Mouse (Mus musculus) lung, embryonic 14.5 days (tissue): ENCODE measurements around the gene Nap1l4. TPM values are rescaled to one million over a fixed set of nuclear protein-coding genes. Genes with fewer than 3 reads are reported as not detected.

Experiments used
- ATAC-seq: fragments of 200-750 bp; cut with Nextera tagmentation; 2 replicates; pipeline ENCODE4 v1.8.0; 2017; ENCODE audit warnings: mild to moderate bottlenecking, moderate TSS enrichment, moderate library complexity; ENCODE audit not compliant: insufficient read depth
- DNase-seq: peaks from one replicate; pipeline ENCODE4 v3.0.0-alpha.2; 2015
- H3K27ac ChIP-seq: fragments of 300-500 bp; sonication (generic); 2 replicates; pipeline ENCODE4 v1.5.1; 2014; ENCODE audit warnings: low read depth, mild to moderate bottlenecking, moderate library complexity
- H3K27me3 ChIP-seq: fragments of 300-500 bp; sonication (generic); 2 replicates; pipeline ENCODE4 v1.6.1; 2014; ENCODE audit warnings: low read length, control low read depth; ENCODE audit not compliant: insufficient read depth
- H3K36me3 ChIP-seq: fragments of 300-500 bp; sonication (generic); 2 replicates; pipeline ENCODE4 v1.6.1; 2014; ENCODE audit warnings: control low read depth; ENCODE audit not compliant: insufficient read depth
- H3K4me1 ChIP-seq: fragments of 300-500 bp; sonication (generic); 2 replicates; pipeline ENCODE4 v1.6.1; 2014; ENCODE audit warnings: antibody characterized with exemption, control low read depth; ENCODE audit not compliant: insufficient read depth
- H3K4me2 ChIP-seq: fragments of 300-500 bp; sonication (generic); 2 replicates; pipeline ENCODE4 v1.6.1; 2014; ENCODE audit warnings: mild to moderate bottlenecking
- H3K4me3 ChIP-seq: fragments of 300-500 bp; sonication (generic); 2 replicates; pipeline ENCODE4 v1.5.1; 2014; ENCODE audit warnings: low read depth, low read length
- H3K9ac ChIP-seq: fragments of 300-500 bp; sonication (generic); 2 replicates; pipeline ENCODE4 v1.6.1; 2014
- H3K9me3 ChIP-seq: fragments of 300-500 bp; sonication (generic); 2 replicates; pipeline ENCODE4 v1.6.1; 2016; ENCODE audit warnings: low read depth, low read length, control low read depth
- CTCF ChIP-seq: IDR thresholded peaks from 2 replicates; pipeline ENCODE4 v1.5.1; 2016; ENCODE audit warnings: antibody characterized with exemption, low read depth
- WGBS: fragments of 180-500 bp; shearing (Covaris S2); extraction: QIAGEN DNeasy Blood & Tissue Kit; methylation state at CpG from one replicate; pipeline ENCODE4 v1.1.7; 2014; 5-methylcytosine and 5-hydroxymethylcytosine counted together
- polyA plus RNA-seq: library from polyadenylated mRNA; unstranded; fragments of >200 nt; fragmentation: Nextera tagmentation; extraction: Ambion mirVana; gene quantifications from 2 replicates; pipeline ENCODE4 v1.2.1, GENCODE M21; 2014

Gene Nap1l4
- polyA plus RNA-seq, 1 experiment from 2014 or later, result 141 TPM

- DNase-seq (peak; percentile 76), ATAC-seq (no peak)
Measured at GRCm38 (mm10) chr7:143506675-143507074, 42.2 kb downstream of the Nap1l4 start.

GRCm38 (mm10) chr7:143506271-143506670, 42.6 kb downstream of the Nap1l4 start:
- no peak overlapping the region for H3K4me3 ChIP-seq
- DNase-seq (no peak), ATAC-seq (no peak)
- peaks cover 30% of the 10 kb centered on the region for H3K27me3 ChIP-seq
- H3K4me2 ChIP-seq, result no peak overlapping the region
- peaks cover 4% of the 10 kb centered on the region; the same call in 1 of the 2 replicates for H3K4me1 ChIP-seq
- no peak overlapping the region for H3K9ac ChIP-seq
- WGBS, result 69% methylated on average over 7 of the region's 7 CpGs
- no peaks in the 10 kb centered on the region for H3K9me3 ChIP-seq
- no peak for TF ChIP-seq CTCF
- no peaks in the 10 kb centered on the region for H3K36me3 ChIP-seq
- H3K27ac ChIP-seq, result no peak overlapping the region

More at GRCm38 (mm10) chr7:143506675-143507074, 42.2 kb downstream of the Nap1l4 start:
- TF ChIP-seq CTCF, result peak; percentile 80
- no peaks in the 10 kb centered on the region for H3K36me3 ChIP-seq
- no peaks in the 10 kb centered on the region for H3K9me3 ChIP-seq
- H3K27ac ChIP-seq, result no peak overlapping the region
- no peak overlapping the region for H3K4me2 ChIP-seq
- WGBS, result 22% methylated on average over 7 of the region's 7 CpGs
- H3K9ac ChIP-seq, result no peak overlapping the region
- peaks cover 4% of the 10 kb centered on the region; the same call in 1 of the 2 replicates for H3K4me1 ChIP-seq
- no peak overlapping the region for H3K4me3 ChIP-seq
- H3K27me3 ChIP-seq, result peaks cover 25% of the 10 kb centered on the region

GRCm38 (mm10) chr7:143505823-143506222, 43.1 kb downstream of the Nap1l4 start:
- Histone ChIP-seq H3K9me3 (no peaks in the 10 kb centered on the region), H3K4me2 (no peak overlapping the region), H3K4me3 (no peak overlapping the region), H3K9ac (no peak overlapping the region), H3K36me3 (no peaks in the 10 kb centered on the region), H3K27ac (no peak overlapping the region), H3K27me3 (peaks cover 34% of the 10 kb centered on the region), H3K4me1 (peaks cover 4% of the 10 kb centered on the region; the same call in 1 of the 2 replicates)
- DNase-seq, result peak; percentile 86
- TF ChIP-seq CTCF, result peak; percentile 68
- WGBS, result 24% methylated on average over 11 of the region's 11 CpGs
- ATAC-seq, result no peak

GRCm38 (mm10) chr7:143505411-143505810, 43.5 kb downstream of the Nap1l4 start:
- no peak for TF ChIP-seq CTCF
- no peaks in the 10 kb centered on the region for H3K36me3 ChIP-seq
- ATAC-seq (no peak), DNase-seq (no peak)
- peaks cover 4% of the 10 kb centered on the region; the same call in 1 of the 2 replicates for H3K4me1 ChIP-seq
- H3K27me3 ChIP-seq, result peaks cover 38% of the 10 kb centered on the region
- no peak overlapping the region for H3K27ac ChIP-seq
- H3K4me3 ChIP-seq, result no peak overlapping the region
- no peaks in the 10 kb centered on the region for H3K9me3 ChIP-seq
- no peak overlapping the region for H3K9ac ChIP-seq
- WGBS, result 90% methylated on average over 2 of the region's 2 CpGs
- H3K4me2 ChIP-seq, result no peak overlapping the region

GRCm38 (mm10) chr7:143503926-143504325, 45.0 kb downstream of the Nap1l4 start:
- ATAC-seq (no peak), DNase-seq (no peak)
- no peak overlapping the region for H3K4me2 ChIP-seq
- no peak overlapping the region for H3K9ac ChIP-seq
- peaks cover 4% of the 10 kb centered on the region; the same call in 1 of the 2 replicates for H3K4me1 ChIP-seq
- no peak for TF ChIP-seq CTCF
- H3K27ac ChIP-seq, result no peak overlapping the region
- H3K27me3 ChIP-seq, result peaks cover 43% of the 10 kb centered on the region
- 63% methylated on average over 6 of the region's 6 CpGs for WGBS
- no peak overlapping the region for H3K4me3 ChIP-seq
- no peaks in the 10 kb centered on the region for H3K9me3 ChIP-seq
- H3K36me3 ChIP-seq, result no peaks in the 10 kb centered on the region

- no peaks in the 10 kb centered on the region for H3K9me3 ChIP-seq
- TF ChIP-seq CTCF, result no peak
- no peaks in the 10 kb centered on the region for H3K36me3 ChIP-seq
- no peak within 1 kb of the TSS for H3K27ac ChIP-seq
- H3K4me3 ChIP-seq, result peak within 1 kb of the TSS; percentile 47
- peak within 1 kb of the TSS; percentile 89 for H3K4me2 ChIP-seq
- peak; percentile 25; the same call in 1 of the 2 replicates for ATAC-seq
- peaks cover 43% of the 10 kb centered on the region for H3K27me3 ChIP-seq
- DNase-seq, result peak; percentile 51
- WGBS, result 2% methylated on average over 51 of the region's 51 CpGs
- H3K4me1 ChIP-seq, result peaks cover 4% of the 10 kb centered on the region; the same call in 1 of the 2 replicates
- peak within 1 kb of the TSS; percentile 35 for H3K9ac ChIP-seq
Measured at GRCm38 (mm10) chr7:143502418-143503200, 46.3 kb downstream of the Nap1l4 start, which contains the start of gene Phlda2. Gene Phlda2 (minus strand): TSS chr7:143503150.

- peak overlapping the region; percentile 35 for H3K9ac ChIP-seq
- 1% methylated on average over 55 of the region's 55 CpGs for WGBS
- DNase-seq, result peak; percentile 78
- ATAC-seq, result peak; percentile 20; the same call in 1 of the 2 replicates
- no peaks in the 10 kb centered on the region for H3K9me3 ChIP-seq
- no peaks in the 10 kb centered on the region for H3K36me3 ChIP-seq
- H3K4me1 ChIP-seq, result peaks cover 4% of the 10 kb centered on the region; the same call in 1 of the 2 replicates
- peaks cover 43% of the 10 kb centered on the region for H3K27me3 ChIP-seq
- H3K4me2 ChIP-seq, result peak overlapping the region; percentile 89
- H3K27ac ChIP-seq, result no peak overlapping the region
- peak overlapping the region; percentile 47 for H3K4me3 ChIP-seq
- no peak for TF ChIP-seq CTCF
Measured at GRCm38 (mm10) chr7:143501643-143502417, 47.1 kb downstream of the Nap1l4 start.
